Mouse (Mus musculus) olfactory bulb, adult 2 months (tissue): ENCODE measurements around the gene Sesn2.

Experiments used
- CTCF ChIP-seq: fragments of 200-500 bp; IDR thresholded peaks from 2 replicates; pipeline ENCODE4 v1.5.1; 2012; ENCODE audit warnings: low read depth, mild to moderate bottlenecking, low read length, moderate library complexity; ENCODE audit not compliant: insufficient read depth
- POLR2A ChIP-seq: fragments of 200-500 bp; IDR thresholded peaks from 2 replicates; pipeline ENCODE4 v1.6.1; 2012; ENCODE audit warnings: mild to moderate bottlenecking, low read depth, low read length, moderate library complexity; ENCODE audit not compliant: insufficient read depth

DNA sequence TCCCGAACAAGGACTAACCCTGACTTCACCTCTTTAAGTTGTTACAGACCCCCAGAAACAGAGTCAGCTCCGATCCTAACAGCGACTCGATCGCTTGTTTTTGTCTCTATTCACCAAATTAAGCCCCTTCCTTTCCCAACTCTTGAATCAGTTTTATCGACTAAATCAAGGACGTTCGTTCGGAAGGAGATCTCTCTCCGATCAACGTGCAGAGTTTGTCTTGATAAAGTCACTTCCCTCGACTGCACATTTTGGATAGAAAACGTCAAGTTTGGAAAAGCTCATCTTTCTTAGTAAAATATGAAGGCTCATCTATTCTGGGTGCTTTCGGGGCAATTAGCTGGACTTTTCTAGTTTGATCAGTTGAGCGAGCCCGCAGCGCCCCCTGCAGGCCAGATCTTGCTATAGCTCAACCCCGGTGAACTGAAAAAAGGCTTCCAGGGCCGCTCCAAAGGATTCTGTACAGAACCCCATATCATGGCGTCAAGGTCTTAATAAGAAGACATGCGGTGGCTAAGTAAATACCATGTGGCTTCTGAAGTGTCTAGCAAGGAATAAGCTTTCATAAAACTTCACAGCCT, 4.3 kb upstream of the Sesn2 start:
- TF ChIP-seq CTCF: peak; percentile 83
- no peak for TF ChIP-seq POLR2A
